Mouse (Mus musculus) liver, adult (tissue): ENCODE measurements around the gene Rpgrip1l.

Experiments
- GATA4 ChIP-seq: IDR thresholded peaks from 2 replicates; pipeline ENCODE4 v1.6.1; 2014; ENCODE audit warnings: mild to moderate bottlenecking, low read length; ENCODE audit not compliant: insufficient replicate concordance

Rpgrip1l gene

DNA sequence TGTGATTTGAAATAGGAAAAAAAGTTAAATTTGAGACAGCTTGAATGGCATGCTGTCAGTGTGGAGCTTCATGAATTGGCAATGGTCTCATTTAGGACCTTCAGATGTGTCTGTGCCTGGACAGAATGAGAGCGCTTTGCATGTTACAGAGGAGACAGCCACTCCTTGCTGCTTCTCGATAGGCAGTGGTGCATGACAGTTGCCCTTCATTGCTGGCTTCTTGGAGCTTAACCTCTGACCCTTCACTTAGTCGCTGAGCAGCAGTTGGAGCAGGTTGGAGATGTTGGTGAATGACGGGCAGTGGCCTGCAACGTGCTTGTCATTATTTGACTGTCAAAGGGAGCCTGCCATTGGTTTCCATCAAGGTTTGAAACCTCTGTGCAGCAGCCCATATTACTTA lies 29.1 kb upstream of the Rpgrip1l start:
- TF ChIP-seq GATA4 = no peak

DNA sequence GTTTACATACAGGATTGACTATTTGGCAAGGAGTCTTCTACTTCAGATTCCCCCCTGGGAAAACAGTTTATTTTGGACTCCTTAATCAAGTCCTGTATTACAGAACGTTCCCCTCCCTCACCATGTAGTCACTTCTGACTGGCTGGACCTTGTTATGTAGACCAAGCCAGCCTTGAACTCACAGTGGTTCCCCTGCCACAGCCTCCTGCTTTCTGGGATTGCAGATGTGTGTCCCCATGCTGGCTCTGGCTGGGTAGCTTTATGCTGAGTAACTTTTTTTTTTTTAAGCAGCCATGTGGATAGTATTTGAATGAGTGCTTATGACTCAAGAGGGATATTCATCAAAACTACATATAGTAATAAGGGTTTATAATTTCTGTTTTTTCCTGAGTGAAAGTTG lies 27.7 kb upstream of the Rpgrip1l start:
- no peak for TF ChIP-seq GATA4

DNA sequence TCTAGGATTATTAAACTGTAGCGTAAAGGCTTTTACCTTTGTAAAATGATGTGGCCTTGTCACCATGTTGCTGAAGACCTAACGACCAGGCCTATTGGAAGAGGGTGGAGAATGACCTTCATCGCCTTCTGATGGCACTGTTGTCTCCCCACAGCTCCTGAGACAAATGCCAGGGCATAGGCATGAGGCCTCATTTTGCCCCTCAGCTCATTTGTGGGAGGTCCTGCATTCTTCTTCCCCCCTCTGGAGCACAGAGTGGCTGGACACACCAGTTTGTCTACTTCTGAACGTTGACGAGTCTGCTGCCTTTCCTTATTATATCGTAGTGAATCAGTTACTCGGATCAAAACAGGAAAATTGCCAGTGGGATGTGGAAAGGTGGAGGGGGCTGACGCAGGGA lies 26.6 kb upstream of the Rpgrip1l start:
- TF ChIP-seq GATA4 = no peak

DNA sequence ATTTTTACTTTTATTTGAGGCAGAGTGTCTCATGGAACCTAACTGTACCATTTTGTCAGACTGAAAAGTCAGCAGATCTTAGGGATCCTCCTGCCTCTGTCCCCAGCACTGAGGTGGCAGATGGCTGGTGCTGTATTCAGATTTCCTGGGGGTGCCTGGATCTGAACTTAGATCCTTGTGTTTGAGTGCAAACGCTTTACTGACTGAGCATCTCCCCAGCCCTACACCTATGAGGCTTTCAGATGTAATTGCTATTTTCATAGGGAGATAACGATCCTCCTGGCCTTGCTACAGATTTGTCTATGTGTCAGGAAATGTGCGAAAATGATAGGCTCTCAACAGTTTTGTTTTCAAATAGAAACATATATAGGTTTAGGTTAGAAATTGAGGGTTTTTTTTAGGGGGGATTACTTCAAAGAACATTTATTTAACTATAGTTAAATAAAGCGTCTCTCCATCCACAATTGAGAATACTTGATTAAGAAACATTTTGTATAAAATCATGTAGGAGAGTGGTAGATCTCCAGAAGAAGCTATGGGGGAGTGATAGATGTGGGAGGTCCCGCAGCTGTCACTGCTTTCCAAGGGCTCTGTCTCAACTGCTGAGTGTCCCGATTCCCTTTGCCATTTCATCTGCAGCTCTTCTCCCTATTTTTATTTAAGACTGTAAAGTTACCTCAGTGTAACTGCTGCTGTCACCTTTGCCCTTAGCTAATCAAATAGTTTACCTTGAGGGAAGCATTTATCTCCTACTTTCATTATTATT lies 25.5 kb upstream of the Rpgrip1l start:
- no peak for TF ChIP-seq GATA4

DNA sequence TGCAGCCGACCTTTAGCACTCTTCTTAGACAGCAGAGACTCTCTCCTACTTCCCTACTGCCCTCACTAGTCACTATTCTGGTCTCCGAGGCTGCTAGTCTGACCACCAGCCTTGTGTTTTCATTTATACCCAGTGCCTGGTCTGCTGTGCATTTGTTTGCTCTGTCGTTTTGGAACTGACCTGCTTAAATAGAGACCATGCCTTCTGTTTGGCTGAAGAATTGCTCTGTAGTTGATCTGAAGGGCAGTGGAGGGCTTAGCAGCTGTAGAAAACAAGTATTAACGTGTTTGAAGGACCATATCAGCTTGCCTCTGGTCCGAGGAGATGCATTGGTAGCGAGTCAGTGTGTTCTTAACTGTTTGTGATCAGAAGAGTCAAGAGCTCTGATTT lies 16.4 kb upstream of the Rpgrip1l start:
- TF ChIP-seq GATA4 = no peak

DNA sequence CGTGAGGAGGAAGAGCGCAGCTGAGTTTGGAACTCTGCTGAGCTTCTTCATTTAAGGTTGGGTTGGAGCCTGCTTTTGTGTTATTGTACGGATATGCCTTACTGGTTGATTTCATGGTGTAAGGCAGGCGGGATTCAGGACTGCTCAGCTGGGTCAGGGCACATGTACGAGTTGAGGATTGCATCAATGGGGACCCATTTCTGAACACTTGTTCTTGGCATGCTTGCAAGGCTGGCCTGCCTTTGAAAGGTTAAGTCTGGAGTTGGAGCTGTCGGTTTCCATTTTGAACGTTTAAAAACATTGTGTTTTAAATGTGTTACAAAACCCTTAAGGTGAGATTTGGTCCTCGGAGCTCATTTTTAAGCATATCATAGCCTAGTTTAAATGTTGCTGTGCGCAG lies 16.0 kb upstream of the Rpgrip1l start:
- TF ChIP-seq GATA4 = no peak

DNA sequence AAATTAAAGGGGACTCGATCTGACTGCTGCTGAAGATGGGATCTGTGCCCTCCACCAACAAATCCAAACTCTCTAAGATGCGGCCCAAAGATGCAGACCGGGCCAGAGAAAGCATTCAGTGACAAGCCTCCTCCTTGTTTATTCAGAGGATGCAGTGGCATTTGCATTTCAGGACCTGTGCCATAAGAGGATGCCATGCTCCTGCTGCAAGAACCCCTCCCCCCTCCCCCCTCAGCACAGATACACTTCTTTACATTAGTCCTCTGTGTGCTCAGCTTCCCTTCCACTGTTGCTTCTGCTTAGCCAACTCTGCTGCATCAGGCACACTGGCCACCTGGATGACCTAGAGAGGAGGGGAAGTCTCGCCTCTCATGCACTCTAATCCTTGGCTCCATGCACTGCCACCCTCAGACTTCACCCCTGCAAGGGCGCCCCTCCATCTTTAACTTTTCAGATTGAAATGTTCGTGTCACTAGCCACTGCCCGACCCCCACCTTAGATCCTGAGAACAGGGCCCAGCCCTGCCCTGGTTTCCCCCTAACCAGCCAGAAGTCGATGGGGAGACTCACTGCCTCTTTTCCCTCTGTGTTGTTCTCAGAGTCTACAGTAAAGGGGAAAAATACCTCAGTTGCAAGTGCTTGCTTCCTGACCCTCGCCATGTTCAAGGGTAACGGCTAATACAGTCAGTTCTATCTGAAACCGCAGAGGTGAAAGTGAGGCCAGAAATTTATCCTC lies 14.6 kb upstream of the Rpgrip1l start:
- no peak for TF ChIP-seq GATA4

DNA sequence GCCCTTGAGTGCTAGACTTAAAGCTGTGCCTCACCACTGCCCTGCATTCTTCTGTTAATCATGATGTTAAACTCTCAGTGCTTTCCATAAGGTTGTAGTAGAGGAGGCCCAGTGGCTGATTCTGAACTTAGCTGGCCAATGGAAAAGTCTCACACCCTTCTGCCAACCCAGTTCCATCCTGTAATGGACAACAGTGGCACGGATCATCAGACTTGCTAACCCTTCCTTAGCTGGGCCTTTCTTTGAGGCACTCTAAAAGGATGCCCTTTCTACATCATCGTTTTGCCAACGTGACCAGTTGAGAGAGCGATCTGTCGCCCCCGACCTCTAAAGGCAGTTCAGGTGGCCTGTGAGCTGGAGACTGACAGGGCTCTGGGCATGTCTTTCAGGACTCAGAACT lies 13.9 kb upstream of the Rpgrip1l start:
- TF ChIP-seq GATA4 = no peak

DNA sequence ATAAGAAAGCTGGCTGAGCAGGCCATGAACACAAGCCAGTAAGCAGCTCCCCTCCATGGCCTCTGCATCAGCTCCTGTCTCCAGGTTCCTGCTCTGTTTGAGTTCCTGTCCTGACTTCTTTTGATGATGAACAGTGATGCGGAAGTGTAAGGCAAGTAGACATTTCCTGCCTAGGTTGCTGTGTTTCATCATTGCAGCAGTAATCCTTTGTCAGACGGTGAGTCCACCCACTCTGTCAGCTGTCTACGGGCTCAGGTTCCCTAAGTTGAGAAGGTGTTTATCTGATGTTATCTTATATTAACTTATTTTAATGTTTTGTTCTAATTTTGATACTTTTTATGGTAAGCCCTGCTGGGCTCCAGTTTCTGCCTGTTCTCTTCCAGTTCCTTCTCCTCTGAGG lies 13.0 kb upstream of the Rpgrip1l start:
- no peak for TF ChIP-seq GATA4

DNA sequence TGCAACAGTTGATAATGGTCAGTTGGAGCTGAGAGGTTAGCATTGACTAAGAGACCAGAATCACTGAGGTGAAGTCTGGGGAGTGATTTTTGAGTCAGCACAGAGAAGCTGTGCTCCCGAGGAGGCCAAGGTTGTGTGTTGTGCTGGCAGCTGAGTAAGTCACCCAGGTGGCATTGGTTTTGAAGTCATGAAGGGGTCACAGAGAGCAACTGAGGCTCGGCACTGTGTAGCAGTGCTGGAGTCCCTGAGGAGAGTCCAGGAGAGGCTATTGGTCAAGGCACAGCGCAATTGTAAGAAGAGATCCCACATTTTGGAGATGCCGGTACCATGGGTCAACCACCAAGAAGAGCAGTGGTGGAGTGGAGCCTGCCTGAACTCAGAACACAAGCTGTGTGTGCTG lies 11.9 kb upstream of the Rpgrip1l start:
- TF ChIP-seq GATA4 = no peak

DNA sequence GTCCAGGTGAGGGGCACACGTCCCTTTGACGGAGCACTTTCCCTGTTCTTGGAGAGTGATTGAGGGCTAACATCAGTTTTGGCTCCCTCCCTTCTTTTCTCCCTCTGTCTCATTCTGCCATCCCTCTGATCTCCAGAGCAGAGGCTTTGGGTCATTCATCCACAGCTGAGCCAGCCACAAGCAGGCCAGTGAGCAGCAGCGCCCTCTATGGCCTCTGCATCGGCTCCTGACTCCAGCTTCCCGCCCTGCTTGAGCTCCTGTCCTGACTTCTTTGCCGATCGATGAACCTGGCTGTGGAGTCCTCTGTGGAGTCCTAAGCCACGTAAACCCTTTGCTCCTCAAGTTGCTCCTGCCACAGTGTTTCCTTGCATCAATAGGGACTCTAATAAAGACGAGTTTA lies 11.2 kb upstream of the Rpgrip1l start:
- no peak for TF ChIP-seq GATA4

DNA sequence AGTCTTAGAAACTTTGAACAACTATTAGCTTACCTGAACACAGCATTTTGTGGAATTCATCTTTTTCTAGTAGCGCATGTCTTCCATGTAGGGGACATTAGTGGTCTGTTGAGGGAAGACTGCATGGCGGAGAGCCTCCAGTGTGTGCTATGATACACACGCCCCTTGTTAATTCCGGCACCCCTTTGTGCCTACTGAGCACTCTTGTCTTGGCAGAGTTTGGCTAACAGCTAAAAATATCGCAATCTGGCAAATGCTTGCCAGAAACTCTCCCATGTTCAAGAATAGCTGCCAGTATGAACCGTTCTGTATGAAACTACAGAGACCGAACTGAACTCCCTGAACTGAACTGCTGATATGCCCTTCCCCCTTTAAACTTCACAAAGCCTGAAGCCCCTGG lies 10.4 kb upstream of the Rpgrip1l start:
- no peak for TF ChIP-seq GATA4

DNA sequence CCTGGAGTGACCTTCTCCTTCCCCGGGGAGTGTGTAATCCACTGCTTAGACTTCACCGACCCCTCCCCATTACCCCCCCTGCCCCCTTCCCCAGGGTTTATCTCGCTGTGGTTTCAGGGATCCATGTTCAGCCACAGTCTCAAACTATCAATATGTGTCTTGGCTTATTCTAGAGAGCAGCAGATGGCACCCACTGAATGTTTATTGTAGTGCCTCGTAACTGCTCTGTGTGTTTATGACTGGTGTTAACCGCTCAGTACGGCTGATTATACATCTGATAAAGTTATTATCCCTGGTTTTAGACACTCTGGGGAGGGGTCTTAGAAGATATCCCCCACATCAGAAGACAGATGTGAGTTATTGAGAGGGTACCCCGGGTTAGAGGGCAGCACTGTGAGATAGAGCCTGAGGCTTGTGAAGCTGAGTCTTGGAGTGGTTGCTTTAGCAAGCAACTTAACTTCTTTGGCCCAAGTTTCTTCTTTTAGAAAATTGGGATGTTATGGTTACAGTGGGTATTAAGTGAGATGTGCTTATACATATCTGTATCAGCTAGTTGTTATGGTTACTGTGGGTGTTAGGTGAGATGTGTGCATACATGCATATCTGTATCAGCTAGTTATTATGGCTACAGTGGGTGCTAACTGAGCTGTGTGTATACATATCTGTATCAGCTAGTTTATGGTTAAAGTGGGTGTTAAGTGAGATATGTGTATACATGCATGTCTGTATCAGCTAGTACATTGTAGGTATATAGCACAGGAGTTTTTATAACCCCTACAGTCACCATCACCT lies 6.1 kb upstream of the Rpgrip1l start:
- TF ChIP-seq GATA4 = no peak

DNA sequence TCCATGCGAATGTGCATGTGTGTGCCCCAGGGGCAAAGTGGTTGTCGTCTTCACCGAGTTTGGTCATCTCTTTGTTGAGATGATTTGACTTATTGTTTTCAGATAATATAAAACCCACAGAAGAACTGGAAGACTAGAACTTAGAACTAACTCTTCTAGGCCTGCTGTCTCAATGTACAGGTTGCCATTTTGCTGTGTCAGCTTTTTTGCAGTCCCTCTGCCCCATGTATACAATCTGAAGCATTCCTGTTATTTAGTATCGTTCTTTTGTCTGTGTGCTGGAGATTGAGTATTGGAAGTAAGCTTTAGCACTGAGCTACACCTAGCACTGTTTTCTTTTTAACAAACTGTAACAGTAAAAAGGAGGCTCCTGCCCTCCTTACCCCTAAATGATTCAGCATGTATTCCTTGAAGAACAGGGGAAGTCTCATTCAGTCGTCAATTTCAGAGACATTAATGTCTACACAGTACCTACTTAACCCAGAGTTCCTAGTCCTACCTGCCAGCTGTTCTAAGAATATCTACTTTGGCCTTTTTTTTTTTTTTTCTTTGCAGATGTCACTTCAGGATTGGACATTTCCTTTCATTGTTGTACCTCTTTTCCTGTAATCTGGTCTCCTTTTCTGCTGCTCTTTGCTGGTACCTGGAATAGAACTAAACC lies 4.6 kb upstream of the Rpgrip1l start:
- no peak for TF ChIP-seq GATA4

DNA sequence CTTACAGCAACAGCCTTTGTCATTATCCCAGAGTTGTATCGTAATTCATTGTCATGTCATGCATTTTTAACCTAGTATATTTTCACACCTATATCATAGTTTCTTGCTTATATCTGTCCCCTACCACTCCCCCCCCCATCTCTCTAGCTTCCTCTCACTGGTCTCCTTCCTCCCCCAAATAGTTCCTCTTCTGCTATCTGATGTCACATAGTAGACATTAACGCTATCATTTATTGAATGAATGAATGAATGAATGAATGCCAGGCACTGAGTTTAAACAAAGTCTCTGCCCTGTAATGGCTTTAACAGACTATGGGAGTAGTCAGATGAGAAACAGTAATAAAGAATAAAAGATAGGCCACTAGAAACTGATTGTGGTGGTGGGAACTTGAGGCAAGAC lies 720 bp downstream of the Rpgrip1l start:
- TF ChIP-seq GATA4 = no peak
